Mouse (Mus musculus): Measurements from ENCODE around the gene Trpc3. TPM values are rescaled to one million over a fixed set of nuclear protein-coding genes. Genes with fewer than 3 reads are reported as not detected.
"Not testable (repeated sequence)": the region's sequence is repeated elsewhere in the genome, so short reads cannot be mapped to it uniquely, and the experiment has no call there.

Gene Trpc3
- total RNA-seq, 2 experiments from 2014 or later, result 2.7 to 3.3 TPM

DNA sequence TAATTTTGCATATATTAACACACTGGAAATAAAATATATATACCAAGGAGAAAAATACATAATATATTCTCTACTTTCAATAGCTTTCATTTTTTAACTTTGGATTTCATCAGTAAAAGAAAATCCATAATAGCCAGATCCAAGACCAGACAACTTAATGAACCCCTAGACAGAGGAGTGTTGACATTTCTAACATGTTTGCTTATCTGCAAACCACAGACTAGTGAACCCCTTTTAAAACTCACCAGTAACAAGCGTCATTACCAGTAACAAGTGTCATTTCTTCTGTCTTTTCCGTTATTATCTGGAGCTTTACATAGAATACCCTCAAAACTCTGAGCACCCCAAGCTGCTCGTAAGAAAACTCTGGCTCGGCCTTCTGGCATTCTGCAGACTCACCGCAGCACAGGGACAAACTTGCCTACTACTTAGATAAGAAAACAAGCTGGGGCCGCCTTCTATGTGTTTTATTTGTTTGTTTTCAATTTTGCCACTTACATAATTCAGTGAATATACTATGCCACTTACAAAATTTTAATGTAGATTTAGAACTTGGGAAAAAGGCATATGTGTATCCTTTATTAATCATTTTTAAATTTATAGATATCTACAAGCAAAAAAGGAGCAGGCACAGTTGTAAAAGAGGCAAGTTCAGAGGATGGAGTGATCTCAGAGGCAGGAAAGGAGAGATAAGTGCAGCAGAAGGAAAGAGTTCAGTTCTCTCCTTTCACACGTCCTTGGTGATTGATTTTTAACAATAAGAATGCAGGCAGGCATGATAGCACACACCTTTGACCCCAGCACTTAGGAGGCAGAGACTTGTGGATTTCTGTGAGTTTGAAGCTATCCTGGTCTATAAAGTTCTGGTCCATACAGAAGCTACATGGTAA, 83.8 kb downstream of the Trpc3 start:
- no peak for DNase-seq
- intact Hi-C loops (cut with DNase I), result no loop called here

GRCm38 (mm10) chr3:36599773-36600172, 90.2 kb downstream of the Trpc3 start:
- DNase-seq; intact Hi-C loops (cut with DNase I): not testable (repeated sequence)

GRCm38 (mm10) chr3:36598811-36599210, 91.2 kb downstream of the Trpc3 start:
- no peak for DNase-seq

GRCm38 (mm10) chr3:36571827-36572378, 118.1 kb downstream of the Trpc3 start, which contains the start of gene Ccna2:
Gene Ccna2, minus strand, starts transcription at chr3:36572150.
- intact Hi-C loops (cut with DNase I), result no loop called here
- DNase-seq, result peak; percentile 95 to 96

More at GRCm38 (mm10) chr3:36598811-36599210, 91.2 kb downstream of the Trpc3 start:
- intact Hi-C loops (cut with DNase I), result no loop called here

DNA sequence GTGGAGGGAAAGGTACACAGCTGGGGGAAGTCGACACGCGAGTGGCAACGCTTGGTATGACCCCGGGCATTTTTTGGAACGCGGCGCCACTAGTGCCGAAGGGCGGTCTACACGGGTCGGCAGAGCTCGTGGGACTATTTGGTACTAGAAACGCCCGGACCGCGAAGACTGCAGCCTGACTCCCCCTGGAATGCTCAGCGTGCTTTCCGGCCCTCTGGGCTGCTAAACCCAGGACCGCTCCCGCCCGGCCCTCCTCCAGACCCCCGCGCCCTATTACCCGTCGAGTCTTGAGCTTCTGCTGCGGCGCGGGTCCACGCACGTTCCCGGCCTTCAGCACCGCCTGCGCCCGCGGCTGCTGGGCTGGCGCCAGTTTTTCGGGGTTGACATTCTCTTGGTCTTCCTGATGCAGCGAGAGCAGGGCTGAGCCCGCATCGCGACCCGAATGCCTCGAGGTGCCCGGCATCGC, 118.6 kb downstream of the Trpc3 start:
- intact Hi-C loops (cut with DNase I), result no loop called here

More for the DNA sequence above, 118.6 kb downstream of the Trpc3 start:
- DNase-seq, result no peak

Other genes with a start within 250 kb of the Trpc3 start
- gene Anxa5, start 214.3 kb downstream of the Trpc3 start, total RNA-seq (2021), result 10 to 100 TPM; 36.6 to 46.2 TPM
- gene 1810062G17Rik, start 214.2 kb downstream of the Trpc3 start, total RNA-seq (2021), result under 1 TPM in 1 of 2 experiments, not detected in 1; 0.30 TPM
- not detected for gene Gm11549, start 168.4 kb downstream of the Trpc3 start, total RNA-seq (2021)
- 10 to 100 TPM; 12.7 to 15.5 TPM for gene Exosc9, start 137.6 kb downstream of the Trpc3 start, total RNA-seq (2021)
- 1 to 10 TPM in 1 of 2 experiments, under 1 TPM in 1; 0.96 to 1.7 TPM for gene Ccna2, start 118.0 kb downstream of the Trpc3 start, total RNA-seq (2021)
- gene Bbs7, start 76.7 kb downstream of the Trpc3 start, total RNA-seq (2021), result 1 to 10 TPM; 7.7 to 8.6 TPM
- 10 to 100 TPM; 22.4 to 27.9 TPM for gene 4932438A13Rik, start 172.9 kb upstream of the Trpc3 start, total RNA-seq (2021)